Mouse (Mus musculus) heart, embryonic 15.5 days (tissue): ENCODE results near the gene Naa80. TPM values are rescaled to one million over a fixed set of nuclear protein-coding genes. Genes with fewer than 3 reads are reported as not detected.
"Not testable (repeated sequence)": the region's sequence is repeated elsewhere in the genome, so short reads cannot be mapped to it uniquely, and the experiment has no call there.

ENCODE experiments used
- ATAC-seq: fragments of 200-750 bp; cut with Nextera tagmentation; replicated peaks from 2 replicates; pipeline ENCODE4 v1.8.0; 2017; ENCODE audit warnings: low read depth, moderate TSS enrichment; ENCODE audit not compliant: insufficient number of reproducible peaks, insufficient read depth, low FRiP score
- H3K27ac ChIP-seq: fragments of 300-500 bp; sonication (generic); 2 replicates; pipeline ENCODE4 v1.5.1; 2015; ENCODE audit warnings: mild to moderate bottlenecking, inconsistent platforms
- H3K27me3 ChIP-seq: fragments of 300-500 bp; sonication (generic); 2 replicates; pipeline ENCODE4 v1.6.1; 2015; ENCODE audit warnings: inconsistent platforms
- H3K36me3 ChIP-seq: fragments of 300-500 bp; sonication (generic); 2 replicates; pipeline ENCODE4 v1.6.1; 2015; ENCODE audit warnings: mild to moderate bottlenecking, inconsistent platforms
- H3K4me1 ChIP-seq: fragments of 300-500 bp; sonication (generic); replicated peaks from 2 replicates; pipeline ENCODE4 v1.6.1; 2015; ENCODE audit warnings: inconsistent platforms
- H3K4me2 ChIP-seq: fragments of 300-500 bp; sonication (generic); 2 replicates; pipeline ENCODE4 v1.6.1; 2015; ENCODE audit warnings: inconsistent platforms, mild to moderate bottlenecking, moderate library complexity
- H3K4me3 ChIP-seq: fragments of 300-500 bp; sonication (generic); 2 replicates; pipeline ENCODE4 v1.5.1; 2015; ENCODE audit warnings: mild to moderate bottlenecking, inconsistent platforms
- H3K9ac ChIP-seq: fragments of 300-500 bp; sonication (generic); 2 replicates; pipeline ENCODE4 v1.6.1; 2015; ENCODE audit warnings: mild to moderate bottlenecking, inconsistent platforms
- H3K9me3 ChIP-seq: fragments of 300-500 bp; sonication (generic); replicated peaks from 2 replicates; pipeline ENCODE4 v1.6.1; 2016; ENCODE audit warnings: inconsistent platforms
- WGBS: fragments of 180-500 bp; shearing (Covaris S2); methylation state at CpG from one replicate; pipeline ENCODE4 v1.1.7; 2015; ENCODE audit warnings: mixed read lengths; 5-methylcytosine and 5-hydroxymethylcytosine counted together
- polyA plus RNA-seq: library from polyadenylated mRNA; unstranded; fragments of >200 nt; fragmentation: Nextera tagmentation; extraction: Ambion mirVana; gene quantifications from 2 replicates; pipeline ENCODE4 v1.2.1, GENCODE M21; 2015

Gene Naa80
- polyA plus RNA-seq, 1 experiment from 2014 or later, result 13.4 TPM

GRCm38 (mm10) chr9:107551117-107551889, 27.4 kb upstream of the Naa80 start, which contains the start of gene Rassf1:
TSS of gene Rassf1 (plus strand) at chr9:107551555.
- H3K4me3 ChIP-seq, result peak within 1 kb of the TSS; percentile 57
- peak; percentile 19 for ATAC-seq
- no peaks in the 10 kb centered on the region for H3K36me3 ChIP-seq
- peak within 1 kb of the TSS; percentile 63 for H3K9ac ChIP-seq
- H3K9me3 ChIP-seq, result no peaks in the 10 kb centered on the region
- peak within 1 kb of the TSS; percentile 58 for H3K27ac ChIP-seq
- H3K4me2 ChIP-seq, result peak within 1 kb of the TSS; percentile 91
- H3K27me3 ChIP-seq, result peaks cover 18% of the 10 kb centered on the region; the same call in 1 of the 2 replicates
- H3K4me1 ChIP-seq, result peaks cover 55% of the 10 kb centered on the region
- 2% methylated on average over 63 of the region's 63 CpGs for WGBS

- Histone ChIP-seq H3K27ac (peak overlapping the region; percentile 58), H3K9ac (peak overlapping the region; percentile 63), H3K27me3 (peaks cover 18% of the 10 kb centered on the region; the same call in 1 of the 2 replicates), H3K4me1 (peaks cover 55% of the 10 kb centered on the region), H3K9me3 (no peaks in the 10 kb centered on the region), H3K4me3 (peak overlapping the region; percentile 57), H3K4me2 (peak overlapping the region; percentile 91), H3K36me3 (no peaks in the 10 kb centered on the region; the same call in 1 of the 2 replicates)
- ATAC-seq, result no peak
- WGBS, result 23% methylated on average over 8 of the region's 8 CpGs
These were observed 26.8 kb upstream of the Naa80 start for GRCm38 (mm10) chr9:107551890-107552355.

- Histone ChIP-seq H3K4me3 (peak overlapping the region; percentile 77; the same call in 1 of the 2 replicates), H3K9me3 (no peaks in the 10 kb centered on the region), H3K36me3 (peaks cover 9% of the 10 kb centered on the region), H3K4me2 (peak overlapping the region; percentile 91), H3K4me1 (peaks cover 52% of the 10 kb centered on the region), H3K27ac (0 out of 2 replicates have a peak overlapping the region, but pooled peaks have one; percentile 58), H3K9ac (no peak overlapping the region; the same call in 1 of the 2 replicates), H3K27me3 (peaks cover 18% of the 10 kb centered on the region; the same call in 1 of the 2 replicates)
- no peak for ATAC-seq
- WGBS, result 76% methylated on average over 5 of the region's 5 CpGs
These were observed 25.8 kb upstream of the Naa80 start for GRCm38 (mm10) chr9:107552690-107553393.

GRCm38 (mm10) chr9:107553541-107554318, 25.0 kb upstream of the Naa80 start:
- 9% methylated on average over 37 of the region's 37 CpGs for WGBS
- peak overlapping the region; percentile 77 for H3K4me3 ChIP-seq
- H3K9me3 ChIP-seq, result no peaks in the 10 kb centered on the region
- H3K27me3 ChIP-seq, result peaks cover 14% of the 10 kb centered on the region; the same call in 1 of the 2 replicates
- ATAC-seq, result peak; percentile 29
- peaks cover 18% of the 10 kb centered on the region for H3K36me3 ChIP-seq
- peaks cover 52% of the 10 kb centered on the region for H3K4me1 ChIP-seq
- H3K9ac ChIP-seq, result peak overlapping the region; percentile 62
- peak overlapping the region; percentile 77 for H3K27ac ChIP-seq
- peak overlapping the region; percentile 91 for H3K4me2 ChIP-seq

- Histone ChIP-seq H3K9ac (peak overlapping the region; percentile 86), H3K4me2 (peak overlapping the region; percentile 91), H3K27ac (peak overlapping the region; percentile 96), H3K36me3 (peaks cover 24% of the 10 kb centered on the region), H3K9me3 (no peaks in the 10 kb centered on the region), H3K4me1 (peaks cover 52% of the 10 kb centered on the region), H3K27me3 (peaks cover 12% of the 10 kb centered on the region; the same call in 1 of the 2 replicates), H3K4me3 (peak overlapping the region; percentile 77)
- WGBS, result under 1% methylated on average over 53 of the region's 53 CpGs
- peak; percentile 89 for ATAC-seq
These were observed 24.3 kb upstream of the Naa80 start for GRCm38 (mm10) chr9:107554319-107554825.

GRCm38 (mm10) chr9:107555031-107555457, 23.6 kb upstream of the Naa80 start:
- H3K9me3 ChIP-seq, result no peaks in the 10 kb centered on the region

GRCm38 (mm10) chr9:107555701-107556100, 23.0 kb upstream of the Naa80 start:
- Histone ChIP-seq H3K9me3 (no peaks in the 10 kb centered on the region), H3K9ac (peak overlapping the region; percentile 86), H3K4me3 (peak overlapping the region; percentile 77), H3K36me3 (peaks cover 38% of the 10 kb centered on the region), H3K4me2 (peak overlapping the region; percentile 91), H3K27me3 (peaks cover 3% of the 10 kb centered on the region; the same call in 1 of the 2 replicates), H3K27ac (peak overlapping the region; percentile 96), H3K4me1 (peaks cover 51% of the 10 kb centered on the region)
- WGBS, result 28% methylated on average over 2 of the region's 2 CpGs
- no peak for ATAC-seq

More at GRCm38 (mm10) chr9:107555031-107555457, 23.6 kb upstream of the Naa80 start:
- Histone ChIP-seq H3K27me3 (peaks cover 8% of the 10 kb centered on the region; the same call in 1 of the 2 replicates), H3K4me2 (peak overlapping the region; percentile 91), H3K27ac (peak overlapping the region; percentile 96), H3K36me3 (peaks cover 31% of the 10 kb centered on the region), H3K9ac (peak overlapping the region; percentile 86), H3K4me3 (peak overlapping the region; percentile 77), H3K4me1 (peaks cover 52% of the 10 kb centered on the region)
- 0% methylated on average over 23 of the region's 23 CpGs for WGBS
- peak; percentile 3 for ATAC-seq

GRCm38 (mm10) chr9:107556346-107556745, 22.3 kb upstream of the Naa80 start:
- H3K27ac ChIP-seq, result peak overlapping the region; percentile 96
- H3K4me1 ChIP-seq, result peaks cover 45% of the 10 kb centered on the region
- WGBS, result 44% methylated on average over 3 of the region's 3 CpGs
- peak overlapping the region; percentile 91 for H3K4me2 ChIP-seq
- no peak for ATAC-seq
- H3K27me3 ChIP-seq, result no peaks in the 10 kb centered on the region
- H3K9me3 ChIP-seq, result no peaks in the 10 kb centered on the region
- H3K4me3 ChIP-seq, result peak overlapping the region; percentile 77
- H3K36me3 ChIP-seq, result peaks cover 44% of the 10 kb centered on the region
- H3K9ac ChIP-seq, result peak overlapping the region; percentile 44

- Histone ChIP-seq H3K27ac (peak within 1 kb of the TSS; percentile 79), H3K9me3 (no peaks in the 10 kb centered on the region), H3K27me3 (no peaks in the 10 kb centered on the region), H3K36me3 (peaks cover 52% of the 10 kb centered on the region), H3K4me3 (peak within 1 kb of the TSS; percentile 85), H3K4me1 (peaks cover 42% of the 10 kb centered on the region), H3K4me2 (peak within 1 kb of the TSS; percentile 80), H3K9ac (peak within 1 kb of the TSS; percentile 82)
- ATAC-seq, result peak; percentile 93
- WGBS, result under 1% methylated on average over 46 of the region's 46 CpGs
These were observed 15.6 kb upstream of the Naa80 start, which contains the start of gene Tusc2 for GRCm38 (mm10) chr9:107563029-107563581. TSS of gene Tusc2 (plus strand) at chr9:107563255.

- ATAC-seq, H3K9me3 ChIP-seq, H3K9ac ChIP-seq, H3K27me3 ChIP-seq: not testable (repeated sequence)
- H3K4me3 ChIP-seq, result peak overlapping the region; percentile 14; the same call in 1 of the 2 replicates
- H3K4me2 ChIP-seq, result peak overlapping the region; percentile 85
- H3K4me1 ChIP-seq, result peaks cover 54% of the 10 kb centered on the region
- H3K36me3 ChIP-seq, result peaks cover 27% of the 10 kb centered on the region
- WGBS, result 43% methylated on average over 5 of the region's 5 CpGs
- H3K27ac ChIP-seq, result peak overlapping the region; percentile 89
These were observed 13.1 kb upstream of the Naa80 start for GRCm38 (mm10) chr9:107565556-107565955.
